Mouse (Mus musculus) cerebellum, adult 2 months (tissue): ENCODE data around the gene Il10rb.

ENCODE experiments used
- CTCF ChIP-seq: fragments of 200-500 bp; IDR thresholded peaks from 2 replicates; pipeline ENCODE4 v1.5.1; 2011; ENCODE audit warnings: low read depth, mild to moderate bottlenecking, control low read depth, low read length, moderate library complexity, borderline replicate concordance; ENCODE audit not compliant: insufficient read depth
- POLR2A ChIP-seq: fragments of 200-500 bp; IDR thresholded peaks from 2 replicates; pipeline ENCODE4 v1.6.1; 2011; ENCODE audit warnings: low read length, control low read depth, borderline replicate concordance; ENCODE audit not compliant: insufficient read depth

DNA sequence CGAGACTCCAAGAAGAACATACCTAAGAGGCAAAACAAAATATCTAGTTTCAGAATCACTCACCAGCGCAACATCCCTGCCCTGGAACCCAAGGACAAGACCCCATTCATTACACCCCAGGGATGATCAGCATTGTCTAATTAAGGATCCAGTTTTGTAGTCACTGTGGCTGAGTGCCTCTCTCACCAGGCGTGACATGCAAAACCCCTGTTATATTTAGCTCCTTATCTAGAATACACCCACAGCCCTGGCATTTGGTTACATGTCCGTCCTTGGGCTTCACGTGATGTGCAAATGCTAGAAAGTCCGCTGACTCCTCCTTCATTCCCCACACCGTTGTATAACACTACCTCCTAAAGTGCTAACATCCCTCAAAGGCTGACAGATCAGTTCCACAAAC lies 11.0 kb downstream of the Il10rb start:
- no peak for TF ChIP-seq CTCF
- no peak for TF ChIP-seq POLR2A
